Mouse (Mus musculus): ENCODE measurements around the gene Tmem255b. TPM values are rescaled to one million over a fixed set of nuclear protein-coding genes. Genes with fewer than 3 reads are reported as not detected.

Gene Tmem255b
- total RNA-seq (2014; fragmentation: Nextera tagmentation) (not detected in 2 replicates), total RNA-seq (2017) (not detected in 2 replicates)

DNA sequence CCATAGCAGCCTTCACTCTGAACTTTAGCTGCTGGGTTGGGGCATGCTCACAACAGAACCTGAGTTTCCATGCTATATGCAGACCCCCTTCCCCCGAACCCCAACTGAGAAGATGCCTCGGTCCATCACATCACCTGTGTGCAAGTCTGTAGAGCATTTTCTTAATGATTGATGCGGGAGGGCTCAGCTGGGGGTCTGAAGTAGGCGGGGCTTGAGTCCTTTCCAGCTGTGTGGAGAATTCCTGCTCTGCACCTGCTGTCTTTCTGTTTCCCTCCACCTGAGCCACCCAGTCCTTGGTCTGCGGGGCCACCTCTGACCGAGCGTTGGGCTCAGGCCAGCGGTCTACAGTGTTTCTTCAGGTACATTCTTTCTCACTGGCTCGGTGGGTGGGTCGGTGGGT is at the start of gene Tmem255b:
Gene Tmem255b, plus strand, starts transcription at position 301 of the 400 bp plus-strand sequence.
- no peak for ATAC-seq (replicated peaks; ENCODE audit: poor library complexity, severe bottlenecking)

- no peak for ATAC-seq (replicated peaks; ENCODE audit: poor library complexity, severe bottlenecking)
These were observed 48.6 kb upstream of the Tmem255b start for GRCm38 (mm10) chr8:13386366-13386765.

DNA sequence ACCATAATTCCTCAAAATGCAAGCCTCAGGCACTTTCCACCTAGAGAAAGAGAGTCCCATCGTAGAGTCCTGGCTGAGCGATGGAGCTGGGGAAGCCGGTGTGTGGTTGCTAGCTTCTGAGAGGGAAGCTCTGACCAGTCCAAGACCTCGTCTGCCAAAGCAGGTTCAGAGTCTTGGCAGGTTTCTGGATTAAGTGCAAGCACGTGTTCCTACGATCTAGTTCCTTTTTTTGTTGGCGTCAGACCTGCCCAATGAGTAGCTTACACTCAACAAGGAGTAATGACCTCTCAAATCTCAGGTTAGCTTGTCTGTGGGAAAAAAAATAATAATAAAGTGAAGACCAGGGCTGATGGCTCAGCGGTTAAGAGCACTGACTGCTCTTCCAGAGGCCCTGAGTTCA is 47.3 kb upstream of the Tmem255b start:
- peak; percentile 59 for ATAC-seq (replicated peaks; ENCODE audit: poor library complexity, severe bottlenecking)

DNA sequence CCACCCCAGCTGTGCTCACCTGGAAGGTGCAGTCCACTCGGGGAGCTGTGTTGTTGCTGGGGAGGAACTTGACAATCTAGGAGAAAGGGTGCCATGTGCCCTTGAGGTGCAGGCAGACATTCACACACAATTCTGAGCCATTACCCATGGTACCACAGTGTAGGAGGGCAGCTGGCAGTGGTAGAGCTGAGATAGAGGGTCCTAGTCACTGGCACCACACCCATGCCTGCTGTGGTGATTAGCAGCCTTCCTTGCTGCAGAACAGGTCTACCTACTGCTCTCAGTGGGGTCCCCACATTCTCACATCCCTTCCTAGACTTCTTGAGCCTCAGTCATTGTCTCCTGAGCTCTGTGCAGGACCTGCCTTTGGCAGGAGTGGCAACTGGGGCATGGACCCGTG is 46.2 kb upstream of the Tmem255b start:
- no peak for ATAC-seq (replicated peaks; ENCODE audit: poor library complexity, severe bottlenecking)

DNA sequence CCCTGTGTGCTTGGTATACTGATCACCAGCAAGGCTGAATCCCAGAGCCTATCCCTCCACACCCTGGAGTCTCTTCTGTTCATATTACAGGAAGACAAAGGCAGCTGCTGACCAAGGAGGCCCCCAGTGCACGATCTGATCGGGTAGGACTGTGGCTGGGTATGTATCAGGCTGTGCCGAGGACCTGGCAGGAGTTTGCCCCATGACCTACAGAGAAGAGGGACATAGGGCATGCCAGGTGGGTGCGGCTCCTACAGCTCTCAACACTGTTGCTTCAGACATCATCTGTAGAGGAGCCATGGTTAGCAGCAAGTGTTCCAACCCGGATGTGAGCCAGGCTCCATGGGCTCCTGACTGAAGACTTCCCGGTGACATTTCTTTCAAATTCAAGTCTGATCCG is 41.1 kb upstream of the Tmem255b start:
- ATAC-seq (replicated peaks; ENCODE audit: poor library complexity, severe bottlenecking), result no peak

DNA sequence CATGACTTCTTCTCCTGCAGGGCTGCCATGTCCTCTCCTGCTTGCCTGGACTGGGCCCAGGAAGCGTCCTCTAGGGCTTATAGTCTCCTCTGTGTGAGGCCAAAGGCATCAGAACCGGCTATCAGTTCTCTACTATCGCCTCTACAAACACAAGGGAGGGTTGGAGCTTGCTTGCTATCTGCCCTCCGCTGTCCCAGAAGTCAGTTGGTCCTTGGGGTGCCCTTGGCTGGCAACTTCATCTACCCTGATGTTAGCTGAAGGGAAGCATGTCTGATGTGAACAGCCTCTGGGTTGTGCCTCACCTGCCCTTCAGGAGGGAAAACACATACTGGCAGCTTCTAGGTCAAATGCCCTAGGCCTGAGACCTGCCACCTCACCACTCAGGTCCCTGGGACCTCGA is 38.3 kb upstream of the Tmem255b start, which contains the start of gene Atp4b:
Gene Atp4b, minus strand, starts transcription at position 101 of the 400 bp plus-strand sequence.
- no peak for ATAC-seq (replicated peaks; ENCODE audit: poor library complexity, severe bottlenecking)

- no peak for ATAC-seq (replicated peaks; ENCODE audit: poor library complexity, severe bottlenecking)
These were observed 31.5 kb upstream of the Tmem255b start for GRCm38 (mm10) chr8:13403517-13403916.

DNA sequence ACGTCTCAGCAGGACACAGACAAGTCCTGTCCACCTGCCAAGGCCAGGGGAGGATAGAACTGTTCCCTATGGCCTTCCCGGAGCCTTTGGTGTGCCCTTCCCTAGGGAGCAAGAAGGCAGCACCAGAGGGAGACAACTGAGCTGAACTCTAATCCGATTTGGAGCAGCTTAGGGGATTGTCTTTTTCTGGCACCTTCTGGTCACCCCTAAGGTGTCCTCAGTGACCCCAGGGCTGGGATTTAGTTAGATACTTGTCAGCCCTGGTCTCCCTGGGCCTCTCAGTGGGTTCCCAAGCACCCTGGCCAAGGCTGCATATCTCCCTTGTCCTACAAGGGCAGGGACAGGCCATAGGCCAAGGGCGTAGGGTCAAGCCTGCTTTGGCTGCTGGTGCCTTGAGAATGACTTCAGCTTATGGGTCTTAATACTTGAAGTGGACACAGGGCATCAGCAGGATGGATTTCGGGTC is 30.3 kb upstream of the Tmem255b start, which contains the start of gene Grk1:
Gene Grk1, plus strand, starts transcription at position 416 of the 466 bp plus-strand sequence.
- ATAC-seq (replicated peaks; ENCODE audit: poor library complexity, severe bottlenecking), result no peak

DNA sequence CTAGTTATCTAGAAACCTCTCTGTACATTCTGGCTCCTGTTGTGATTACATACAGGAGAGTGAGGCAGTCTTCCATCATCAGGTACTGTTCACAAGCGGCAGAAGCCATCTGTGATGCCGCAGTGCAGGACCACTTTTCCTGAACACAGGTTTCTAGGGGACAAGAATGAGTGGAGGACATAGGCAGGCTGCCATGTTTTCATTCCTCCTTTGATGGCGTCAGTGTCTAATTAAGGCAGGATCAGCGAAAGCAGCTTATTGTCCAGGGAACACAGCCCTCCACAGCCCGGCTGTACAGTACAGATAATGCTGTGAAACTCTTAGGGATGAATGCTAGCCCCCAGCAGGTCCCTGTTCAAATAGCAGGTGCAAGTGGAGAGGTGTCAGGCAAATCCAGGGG is 29.0 kb upstream of the Tmem255b start:
- ATAC-seq (replicated peaks; ENCODE audit: poor library complexity, severe bottlenecking), result no peak

- ATAC-seq (replicated peaks; ENCODE audit: poor library complexity, severe bottlenecking), result peak; percentile 55; the same call in 1 of the 2 replicates
These were observed 23.4 kb upstream of the Tmem255b start for GRCm38 (mm10) chr8:13411597-13411996.

DNA sequence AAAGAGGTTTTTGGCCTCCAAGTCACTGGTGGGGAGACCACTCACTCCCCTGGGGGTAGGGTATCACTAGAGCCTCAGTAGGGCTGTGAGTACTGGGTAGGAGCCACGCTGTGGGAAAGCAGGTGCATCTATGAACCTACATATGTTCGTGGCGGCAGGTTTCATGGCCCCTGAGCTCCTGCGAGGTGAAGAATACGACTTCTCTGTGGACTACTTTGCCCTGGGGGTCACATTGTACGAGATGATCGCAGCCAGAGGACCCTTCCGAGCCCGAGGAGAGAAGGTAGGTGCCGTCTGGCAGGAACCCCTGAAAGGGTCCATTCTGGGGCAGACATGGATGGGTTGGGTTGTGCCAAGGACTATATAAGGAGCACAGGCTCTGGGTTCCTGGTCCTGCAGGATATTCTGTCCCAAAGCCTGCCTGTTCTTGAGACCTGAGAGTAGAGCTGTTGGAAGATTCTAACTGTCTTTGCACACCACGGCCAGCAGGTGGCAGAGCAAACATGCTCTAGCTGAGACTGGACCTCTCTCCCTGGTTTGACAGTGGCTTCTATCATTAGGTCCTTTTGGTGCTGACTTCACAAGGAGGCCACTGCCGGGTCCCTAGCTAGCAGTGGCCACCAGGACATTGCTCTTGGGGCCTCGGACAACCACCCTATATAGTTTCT is 22.0 kb upstream of the Tmem255b start:
- ATAC-seq (replicated peaks; ENCODE audit: poor library complexity, severe bottlenecking), result peak; percentile 80

GRCm38 (mm10) chr8:13413823-13414390 is 21.1 kb upstream of the Tmem255b start:
- ATAC-seq (replicated peaks; ENCODE audit: poor library complexity, severe bottlenecking), result no peak

DNA sequence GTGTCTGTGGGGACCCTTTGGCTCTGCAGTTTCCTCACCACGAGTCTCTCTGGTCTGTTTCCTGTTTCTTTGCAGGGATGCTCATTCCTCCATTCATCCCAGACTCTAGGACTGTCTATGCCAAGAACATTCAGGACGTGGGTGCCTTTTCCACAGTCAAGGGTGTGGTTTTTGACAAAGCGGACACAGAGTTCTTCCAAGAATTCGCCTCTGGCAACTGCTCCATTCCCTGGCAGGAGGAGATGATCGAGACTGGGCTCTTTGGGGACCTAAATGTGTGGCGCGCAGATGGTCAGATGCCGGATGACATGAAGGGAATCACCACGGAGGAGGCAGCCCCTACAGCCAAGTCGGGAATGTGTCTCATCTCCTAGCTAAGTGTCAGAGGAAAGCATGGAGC is 19.1 kb upstream of the Tmem255b start:
- ATAC-seq (replicated peaks; ENCODE audit: poor library complexity, severe bottlenecking), result no peak

GRCm38 (mm10) chr8:13419111-13419639 is 15.8 kb upstream of the Tmem255b start:
- no peak for ATAC-seq (replicated peaks; ENCODE audit: poor library complexity, severe bottlenecking)

GRCm38 (mm10) chr8:13420970-13421369 is 14.0 kb upstream of the Tmem255b start:
- no peak for ATAC-seq (replicated peaks; ENCODE audit: poor library complexity, severe bottlenecking)

GRCm38 (mm10) chr8:13427351-13427750 is 7.6 kb upstream of the Tmem255b start:
- ATAC-seq (replicated peaks; ENCODE audit: poor library complexity, severe bottlenecking), result no peak

DNA sequence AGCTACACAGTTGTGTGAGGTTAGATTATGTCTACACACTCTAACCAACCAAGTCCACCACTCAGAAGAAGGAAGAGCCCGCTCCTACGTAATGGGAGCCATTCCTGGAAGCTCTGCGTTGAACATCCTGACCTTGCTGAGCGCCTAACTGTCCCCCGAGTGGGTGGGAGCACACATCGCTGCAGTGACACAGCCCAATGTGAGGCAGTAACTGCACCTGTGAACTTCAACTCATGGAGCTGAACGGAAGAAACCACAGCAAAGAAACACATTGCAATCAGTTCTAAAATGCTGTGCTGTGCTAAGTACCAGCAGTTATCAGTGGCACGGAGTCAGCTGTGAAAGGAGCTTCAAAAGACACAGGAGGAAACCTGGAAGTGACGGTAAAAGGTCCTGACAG is 6.8 kb upstream of the Tmem255b start:
- ATAC-seq (replicated peaks; ENCODE audit: poor library complexity, severe bottlenecking), result no peak

DNA sequence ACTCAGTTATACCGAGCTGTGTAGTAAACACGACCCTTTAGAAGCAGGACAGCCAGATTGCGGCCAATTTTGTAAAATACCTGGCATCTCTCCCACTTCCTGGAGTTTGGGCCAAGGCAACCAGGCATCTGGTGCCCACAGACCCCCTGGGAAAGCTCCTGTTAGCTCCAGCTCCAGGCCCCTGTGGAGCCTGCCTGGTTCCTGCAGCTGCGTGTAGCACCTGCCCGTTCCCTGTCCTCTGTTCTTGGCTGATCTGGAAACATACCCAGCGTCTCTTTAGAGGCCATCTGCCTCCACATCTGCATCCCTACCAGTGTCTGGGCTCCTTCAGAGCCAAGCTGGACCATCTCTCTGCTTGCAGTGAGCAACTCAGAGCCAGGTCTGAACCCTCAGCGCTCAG is 4.6 kb upstream of the Tmem255b start:
- no peak for ATAC-seq (replicated peaks; ENCODE audit: poor library complexity, severe bottlenecking)

- no peak for ATAC-seq (replicated peaks; ENCODE audit: poor library complexity, severe bottlenecking)
These were observed 4.1 kb upstream of the Tmem255b start for GRCm38 (mm10) chr8:13430866-13431265.

- ATAC-seq (replicated peaks; ENCODE audit: poor library complexity, severe bottlenecking), result no peak
These were observed 1.9 kb upstream of the Tmem255b start for GRCm38 (mm10) chr8:13433130-13433529.

GRCm38 (mm10) chr8:13436052-13436451 is 1.1 kb downstream of the Tmem255b start:
- no peak for ATAC-seq (replicated peaks; ENCODE audit: poor library complexity, severe bottlenecking)

GRCm38 (mm10) chr8:13437531-13437930 is 2.5 kb downstream of the Tmem255b start:
- ATAC-seq (replicated peaks; ENCODE audit: poor library complexity, severe bottlenecking), result no peak
